25 mouse cellular contexts compared by ENCODE assay signal in the genomic region with DNA sequence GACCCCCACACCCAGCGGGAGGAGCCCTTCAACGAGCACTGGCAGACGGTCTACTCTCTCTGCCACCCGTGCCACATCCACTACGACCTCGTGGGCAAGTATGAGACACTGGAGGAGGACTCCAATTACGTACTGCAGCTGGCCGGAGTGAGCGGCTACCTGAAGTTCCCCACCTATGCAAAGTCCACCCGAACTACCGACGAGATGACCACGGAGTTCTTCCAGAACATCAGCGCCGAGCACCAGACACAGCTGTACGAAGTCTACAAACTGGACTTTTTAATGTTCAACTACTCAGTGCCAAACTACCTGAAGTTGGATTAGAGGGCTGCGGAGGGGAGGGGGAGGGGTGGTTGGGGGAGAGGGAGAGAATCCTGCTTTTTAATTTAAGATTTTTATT.
A peak's percentile ranks its signal among the peaks of the same experiment; 100 is the strongest.
DNase-seq lines count a peak whose midpoint lies in the region; ATAC-seq lines count a peak whose summit lies in the region.
"Had no signal": no experiment of that assay in that cellular context is flagged by ENCODE, and none has a peak within 500 bp of the region (broad histone marks: within the 10 kb centered on the region; RNA-seq: fewer than 3 reads in every experiment).

No protein-coding gene starts in this region.

- no peak overlapping the region for H3K4me3 ChIP-seq in heart, embryonic 15.5 days
- no peak overlapping the region for H3K4me3 ChIP-seq in kidney, embryonic 14.5 days (ENCODE audit: low read length)
- H3K4me3 ChIP-seq in neural tube, embryonic 15.5 days (replicated peaks): no peak overlapping the region
- H3K4me3 ChIP-seq: forebrain, embryonic 10.5 days; forebrain, embryonic 13.5 days; heart, embryonic 13.5 days; hindbrain, embryonic 10.5 days; hindbrain, embryonic 13.5 days had no signal

- no peak for DNase-seq in heart, adult 9 months (ENCODE audit: low spot score in 2 of 2)
- peak; percentile 31 for DNase-seq in kidney, adult 18-20 months
- peak; percentile 82 for DNase-seq in kidney, adult 9 months
- DNase-seq in kidney, postnatal 25 days: peak; percentile 39 to 77
- DNase-seq in gastrocnemius, postnatal 36 days: no peak
- DNase-seq: adrenal gland, adult 8-10 months; adrenal gland, postnatal 25 days; cerebellum, adult 11-12 months; cerebellum, adult 9-10 months; cerebellum, postnatal 14 days; gastrocnemius, postnatal 10 days; heart, adult 11 months; heart, postnatal 10 days; heart, postnatal 36 days had no signal

- peaks cover 4% of the 10 kb centered on the region; the same call in 1 of the 2 replicates for H3K36me3 ChIP-seq in heart, embryonic 15.5 days
- H3K36me3 ChIP-seq in kidney, embryonic 14.5 days (ENCODE audit: control insufficient read depth, insufficient read depth, low read length): peaks cover 8% of the 10 kb centered on the region
- H3K36me3 ChIP-seq in neural tube, embryonic 15.5 days: 0 out of 2 replicates have a peak, but pooled peaks cover 5% of the 10 kb centered on the region

- H3K27ac ChIP-seq in heart, embryonic 15.5 days: peak overlapping the region; percentile 13; the same call in 1 of the 2 replicates
- H3K27ac ChIP-seq in kidney, embryonic 14.5 days (ENCODE audit: low read depth, low read length): no peak overlapping the region
- no peak overlapping the region for H3K27ac ChIP-seq in neural tube, embryonic 15.5 days (replicated peaks)
- H3K27ac ChIP-seq: forebrain, embryonic 10.5 days; forebrain, embryonic 13.5 days; heart, embryonic 13.5 days; hindbrain, embryonic 10.5 days had no signal

- H3K4me2 ChIP-seq in heart, embryonic 15.5 days: no peak overlapping the region
- no peak overlapping the region for H3K4me2 ChIP-seq in kidney, embryonic 14.5 days (replicated peaks; ENCODE audit: low read depth, low read length)
- H3K4me2 ChIP-seq in neural tube, embryonic 15.5 days: no peak overlapping the region
- H3K4me2 ChIP-seq: forebrain, embryonic 13.5 days; heart, embryonic 13.5 days; hindbrain, embryonic 13.5 days had no signal

- H3K9me3 ChIP-seq in heart, embryonic 15.5 days (replicated peaks): no peaks in the 10 kb centered on the region
- no peaks in the 10 kb centered on the region for H3K9me3 ChIP-seq in kidney, embryonic 14.5 days (ENCODE audit: control insufficient read depth, low read length)
- H3K9me3 ChIP-seq in neural tube, embryonic 15.5 days (replicated peaks): no peaks in the 10 kb centered on the region
- H3K9me3 ChIP-seq: forebrain, embryonic 10.5 days; heart, embryonic 13.5 days; hindbrain, embryonic 10.5 days; hindbrain, embryonic 13.5 days had no signal

- 93% methylated on average over 17 of the region's 17 CpGs for WGBS in heart, embryonic 15.5 days
- WGBS in kidney, embryonic 14.5 days: 92% methylated on average over 17 of the region's 17 CpGs
- 98% methylated on average over 17 of the region's 17 CpGs for WGBS in neural tube, embryonic 15.5 days

- ATAC-seq in heart, embryonic 15.5 days (replicated peaks; ENCODE audit: insufficient number of reproducible peaks, insufficient read depth, low FRiP score, low read depth): no peak
- no peak for ATAC-seq in kidney, embryonic 14.5 days (ENCODE audit: low FRiP score, low TSS enrichment)
- ATAC-seq in neural tube, embryonic 15.5 days (ENCODE audit: low FRiP score): no peak
- ATAC-seq: activated CD4-positive, CD25-positive, alpha-beta regulatory T cell, adult 4 months; forebrain, embryonic 13.5 days; forebrain, embryonic 16.5 days; hindbrain, embryonic 16.5 days had no signal

- no peaks in the 10 kb centered on the region for H3K27me3 ChIP-seq in heart, embryonic 15.5 days
- no peaks in the 10 kb centered on the region for H3K27me3 ChIP-seq in kidney, embryonic 14.5 days (ENCODE audit: control insufficient read depth, insufficient read depth, low read length)
- no peaks in the 10 kb centered on the region for H3K27me3 ChIP-seq in neural tube, embryonic 15.5 days (replicated peaks)
- H3K27me3 ChIP-seq: forebrain, embryonic 13.5 days; heart, embryonic 13.5 days; hindbrain, embryonic 13.5 days had no signal

- intact Hi-C loops in gastrocnemius, postnatal 36 days (cut with DNase I): no loop called here

- peaks cover 24% of the 10 kb centered on the region for H3K4me1 ChIP-seq in heart, embryonic 15.5 days (replicated peaks)
- H3K4me1 ChIP-seq in kidney, embryonic 14.5 days (ENCODE audit: control insufficient read depth, insufficient read depth, low read length): peaks cover 4% of the 10 kb centered on the region; the same call in 1 of the 2 replicates
- H3K4me1 ChIP-seq in neural tube, embryonic 15.5 days: peaks cover 25% of the 10 kb centered on the region

- no peak overlapping the region for H3K9ac ChIP-seq in heart, embryonic 15.5 days
- no peak overlapping the region for H3K9ac ChIP-seq in kidney, embryonic 14.5 days (ENCODE audit: low read depth, low read length)
- no peak overlapping the region for H3K9ac ChIP-seq in neural tube, embryonic 15.5 days (replicated peaks)
- H3K9ac ChIP-seq: forebrain, embryonic 13.5 days; heart, embryonic 13.5 days; hindbrain, embryonic 13.5 days had no signal

Comparison
In these comparisons a context has a peak if more than half of its experiments do, and no peak if none do; other contexts are left out.
1. DNase-seq: peak in kidney, adult 18-20 months (single experiment), kidney, adult 9 months (single experiment) and kidney, postnatal 25 days (2 of 2); none in heart, adult 9 months (0 of 2) and gastrocnemius, postnatal 36 days (0 of 2).